Mouse (Mus musculus): ENCODE results near the gene Olfr372. TPM values are rescaled to one million over a fixed set of nuclear protein-coding genes. Genes with fewer than 3 reads are reported as not detected.

Olfr372 gene
- not detected for polyA plus RNA-seq (2017; shearing (Covaris generic))

DNA sequence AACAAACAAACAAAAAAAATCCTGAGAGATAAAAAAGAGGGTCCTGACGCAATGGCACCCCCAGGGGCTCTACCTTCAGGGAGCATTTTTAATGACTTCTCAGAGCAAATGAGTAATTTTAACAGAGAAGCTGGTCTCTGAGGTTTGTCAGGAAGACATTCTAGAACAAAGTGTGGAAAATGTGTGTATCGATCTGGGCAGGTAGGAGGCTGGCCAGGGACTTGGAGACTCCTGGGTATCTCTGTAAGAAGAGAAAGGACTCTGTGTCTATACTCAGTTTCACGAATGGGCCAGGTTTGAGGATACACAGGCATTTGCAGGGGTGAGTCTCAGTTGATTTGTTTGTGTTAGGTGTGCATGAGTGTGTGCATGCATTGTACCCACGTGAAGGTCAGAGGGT, at the start of gene Olfr372:
TSS of gene Olfr372 (plus strand) at position 301 of the 400 bp plus-strand sequence.

DNA sequence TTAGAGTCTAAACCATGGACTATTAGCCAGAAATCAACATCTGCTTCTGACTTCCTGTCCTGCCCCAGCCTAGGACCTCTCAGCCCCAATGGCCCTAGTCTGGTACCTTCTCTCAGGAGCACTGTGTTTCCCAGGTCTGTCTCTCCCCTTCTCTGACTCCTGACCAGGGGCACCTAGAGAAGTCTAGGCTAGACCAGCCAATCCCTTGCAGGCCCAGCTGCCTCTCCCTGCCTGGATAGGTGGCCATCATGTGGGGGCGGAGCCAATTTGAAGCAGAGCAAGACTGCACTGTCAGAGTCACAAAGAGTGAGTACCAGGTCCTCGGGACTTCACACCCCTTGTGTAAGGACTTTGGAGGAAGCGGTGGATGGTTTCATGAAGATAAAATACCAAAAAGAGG, 31.5 kb upstream of the Olfr372 start, which contains the start of gene Cyp4f18:
TSS of gene Cyp4f18 (minus strand) at position 154 of the 400 bp plus-strand sequence.

DNA sequence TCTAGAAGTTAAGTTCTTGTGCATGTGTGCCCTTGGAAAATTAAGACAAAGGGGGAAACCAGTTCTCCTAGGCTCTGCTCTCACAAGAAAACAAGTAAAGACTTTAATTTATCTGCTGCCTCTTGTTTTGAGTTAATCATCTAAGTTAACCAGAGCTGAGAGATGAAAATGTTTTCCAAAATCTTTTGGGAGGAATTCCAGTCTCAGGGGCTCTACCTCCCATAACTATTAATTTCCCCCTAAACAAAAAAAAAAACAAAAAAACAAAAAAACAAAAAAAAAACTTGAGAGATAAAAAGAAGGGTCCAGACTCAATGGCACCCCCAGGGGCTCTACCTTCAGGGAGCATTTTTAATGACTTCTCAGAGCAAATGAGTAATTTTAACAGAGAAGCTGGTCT, 41.9 kb downstream of the Olfr372 start, which contains the start of gene Olfr373:
TSS of gene Olfr373 (plus strand) at position 301 of the 400 bp plus-strand sequence.

DNA sequence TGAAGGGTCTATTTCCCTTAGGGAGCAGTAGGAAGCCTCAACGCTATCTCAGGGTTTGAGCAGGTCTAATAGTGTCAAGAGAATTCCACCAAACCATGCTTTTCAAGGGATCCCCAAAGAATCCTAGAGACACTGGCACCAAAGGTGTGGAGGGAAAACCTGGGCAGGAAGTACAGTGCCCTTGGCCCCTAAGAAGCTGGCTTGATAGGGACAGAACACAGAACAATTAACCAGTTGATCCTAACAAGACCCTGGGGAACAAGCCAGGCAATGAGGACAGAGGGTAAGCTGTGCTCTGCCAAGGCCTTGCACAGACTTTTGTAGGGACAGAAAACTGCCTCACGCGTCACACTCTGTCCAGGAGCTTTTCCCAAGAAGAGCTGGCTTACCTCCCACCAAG, 65.7 kb downstream of the Olfr372 start, which contains the start of gene Olfr374:
TSS of gene Olfr374 (plus strand) at position 301 of the 400 bp plus-strand sequence.

Other genes with a start within 250 kb of the Olfr372 start
- 4.5 TPM for gene Zfp709, start 159.2 kb upstream of the Olfr372 start, polyA plus RNA-seq (2017; shearing (Covaris generic))
- gene Zfp882, start 132.6 kb upstream of the Olfr372 start, polyA plus RNA-seq (2017; shearing (Covaris generic)): 3.2 TPM
- 6.8 TPM for gene Zfp617, start 132.6 kb upstream of the Olfr372 start, polyA plus RNA-seq (2017; shearing (Covaris generic))
- 6.3 TPM for gene Zfp961, start 90.2 kb upstream of the Olfr372 start, polyA plus RNA-seq (2017; shearing (Covaris generic))
- gene Cyp4f18, start 31.6 kb upstream of the Olfr372 start, polyA plus RNA-seq (2017; shearing (Covaris generic)): not detected
- 0.40 TPM for gene Olfr373, start 42.0 kb downstream of the Olfr372 start, polyA plus RNA-seq (2017; shearing (Covaris generic))
- 0.15 TPM for gene Olfr374, start 65.8 kb downstream of the Olfr372 start, polyA plus RNA-seq (2017; shearing (Covaris generic))
- gene Tpm4, start 93.8 kb downstream of the Olfr372 start, polyA plus RNA-seq (2017; shearing (Covaris generic)): 501 TPM
- gene Rab8a, start 120.0 kb downstream of the Olfr372 start, polyA plus RNA-seq (2017; shearing (Covaris generic)): 163 TPM
- 13.2 TPM for gene Hsh2d, start 148.4 kb downstream of the Olfr372 start, polyA plus RNA-seq (2017; shearing (Covaris generic))
- gene Cib3, start 171.6 kb downstream of the Olfr372 start, polyA plus RNA-seq (2017; shearing (Covaris generic)): not detected
- not detected for gene Gm11034, start 172.4 kb downstream of the Olfr372 start, polyA plus RNA-seq (2017; shearing (Covaris generic))
- 94.0 TPM for gene Fam32a, start 178.5 kb downstream of the Olfr372 start, polyA plus RNA-seq (2017; shearing (Covaris generic))
- 157 TPM for gene Ap1m1, start 198.8 kb downstream of the Olfr372 start, polyA plus RNA-seq (2017; shearing (Covaris generic))

All from naive thymus-derived CD4-positive, alpha-beta T cell, adult 5 months (primary cell).